Mouse (Mus musculus) lung, postnatal 10 days (tissue): Measurements from ENCODE around the gene Htatip2.
A peak's percentile ranks its signal among the peaks of the same experiment; 100 is the strongest.

Experiments
- DNase-seq: peaks from one replicate; pipeline ENCODE4 v3.0.0; 2021

The Htatip2 gene

DNA sequence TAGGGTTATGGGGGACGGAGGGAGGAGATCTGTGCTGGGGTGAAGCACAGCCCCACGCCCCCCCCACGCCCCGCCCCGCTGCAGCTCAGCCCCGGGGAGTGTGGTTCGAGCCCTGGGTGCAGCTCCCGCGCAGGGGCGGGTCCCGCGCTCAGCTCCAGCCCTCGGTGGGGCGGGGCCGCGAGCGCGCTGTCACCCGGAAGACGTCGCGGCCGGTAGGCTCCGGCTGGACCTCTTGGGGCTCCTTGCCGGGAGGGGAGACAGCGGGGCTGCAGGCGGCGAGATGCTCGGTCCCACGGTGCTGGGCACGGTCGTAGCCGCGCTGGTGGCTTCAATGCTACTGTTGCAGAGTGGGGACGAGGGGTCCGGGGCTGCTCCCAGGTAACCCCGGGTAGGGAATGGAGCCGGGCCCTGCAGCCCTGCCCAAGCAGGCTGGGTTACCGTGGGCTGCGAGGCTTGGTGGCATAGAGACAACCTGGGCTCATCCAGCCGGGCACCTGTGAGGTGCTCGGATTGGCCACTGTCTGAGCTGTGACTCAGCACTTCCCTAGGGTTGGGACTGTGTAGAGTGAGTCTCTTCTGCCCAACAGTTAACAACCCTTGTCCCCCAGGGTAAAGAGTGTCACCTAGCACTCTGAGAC, at the start of gene Htatip2:
Gene Htatip2 (plus strand): TSS at position 182 of the 638 bp plus-strand sequence.
- peak; percentile 64 for DNase-seq

DNA sequence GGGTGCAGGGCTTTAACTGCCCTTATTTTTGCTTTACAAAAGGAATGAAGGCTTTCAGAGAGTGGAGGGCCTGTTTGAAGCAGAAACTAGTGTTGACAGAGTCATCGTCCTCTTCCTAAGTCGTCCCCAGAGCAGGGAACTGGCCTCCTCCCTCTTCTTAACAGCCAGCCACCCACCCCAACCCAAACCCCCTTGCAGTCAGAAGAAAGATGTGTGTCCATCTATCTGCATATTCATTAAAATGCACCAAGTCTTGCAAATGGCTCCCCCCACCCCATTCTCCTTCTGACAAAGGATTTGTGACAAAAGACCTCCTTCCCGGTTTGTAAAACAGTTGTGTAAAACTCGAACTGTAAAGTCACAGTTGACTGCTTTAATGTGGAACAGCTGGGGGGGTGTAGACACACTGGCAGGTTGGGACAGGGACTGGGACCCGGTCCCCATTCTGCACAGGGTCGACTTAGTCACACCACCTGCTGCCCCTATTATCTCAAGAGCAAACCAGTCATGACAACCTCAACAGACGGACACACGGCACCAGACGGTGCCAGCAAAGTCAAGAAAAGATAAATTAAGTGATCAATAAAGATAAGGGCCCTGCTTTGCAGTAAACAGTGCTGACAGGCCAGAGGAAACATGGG, 49.4 kb upstream of the Htatip2 start:
- DNase-seq: no peak

DNA sequence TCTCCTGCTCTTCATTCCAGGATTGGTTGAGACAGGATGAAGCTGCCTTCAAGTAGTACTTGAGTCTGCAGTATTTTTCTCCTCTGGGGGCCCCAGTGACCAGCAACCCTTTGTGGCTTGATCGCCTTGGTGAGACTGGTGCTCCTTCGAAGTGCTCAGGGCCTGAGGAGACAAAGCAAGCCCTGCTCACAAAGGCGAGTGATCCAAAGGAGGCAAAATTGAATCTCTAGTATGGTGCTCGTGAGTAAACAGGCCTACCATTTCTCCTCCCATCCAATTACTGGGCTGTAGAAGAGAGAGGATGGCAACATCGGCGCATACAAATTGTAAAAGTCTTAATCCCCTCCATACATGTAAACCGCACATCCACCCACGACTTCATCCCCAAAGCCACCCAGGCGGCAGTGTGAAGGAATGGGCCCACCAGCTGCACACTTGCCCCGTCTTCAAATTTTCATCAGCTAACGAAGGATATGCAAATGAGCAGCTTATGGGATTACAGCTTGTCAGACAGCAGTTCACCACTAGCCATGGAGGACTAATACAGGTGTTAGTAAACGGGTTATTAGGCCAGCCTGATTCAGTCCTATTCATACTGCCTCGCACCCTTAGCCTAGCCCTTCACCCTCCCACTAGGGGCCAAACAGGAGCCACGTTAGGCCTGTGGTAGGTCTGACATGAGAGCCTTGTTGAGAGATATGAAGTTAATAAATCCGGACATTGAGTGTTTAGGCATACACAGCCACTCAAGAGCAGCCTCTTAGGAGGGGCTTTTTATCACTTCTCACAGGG, 40.8 kb upstream of the Htatip2 start:
- no peak for DNase-seq

DNA sequence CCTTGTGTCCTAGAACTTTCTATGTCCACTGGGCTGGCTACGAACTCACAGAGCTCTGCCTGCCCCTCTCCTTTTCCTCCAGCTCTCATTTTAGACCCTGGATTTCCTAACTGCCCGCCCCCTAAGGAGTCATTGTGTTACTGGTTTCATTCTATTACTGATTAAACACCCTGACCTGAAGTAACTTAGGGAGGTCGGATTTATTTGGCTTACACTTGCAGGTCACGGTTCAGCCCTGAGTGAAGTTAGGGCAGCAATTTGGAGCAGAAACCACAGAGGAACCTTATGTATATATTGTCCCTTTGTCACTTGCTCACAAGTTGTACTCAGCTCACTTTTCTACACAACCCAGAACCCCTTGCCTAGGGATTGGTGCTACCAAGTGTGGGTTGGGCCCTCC, 24.6 kb upstream of the Htatip2 start:
- DNase-seq: no peak

DNA sequence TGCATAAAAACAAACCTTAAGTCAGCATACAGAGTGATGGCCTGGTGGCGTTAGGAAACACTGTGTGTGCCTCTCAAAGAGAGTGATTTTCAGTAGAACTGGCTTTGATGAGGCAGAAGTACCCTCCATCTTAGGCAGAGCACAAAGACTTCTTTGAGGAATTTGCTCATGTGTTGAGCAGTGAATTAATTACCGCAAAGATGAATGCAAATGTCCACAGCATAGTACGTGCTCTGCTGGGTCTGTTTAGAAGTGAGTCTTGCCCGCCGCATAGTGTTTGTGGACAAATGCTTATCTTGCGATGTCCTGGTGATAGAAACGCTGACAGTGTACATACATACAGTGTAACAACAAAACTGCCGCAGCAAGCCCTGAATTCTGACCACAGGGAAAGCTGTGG, 19.5 kb upstream of the Htatip2 start:
- DNase-seq: no peak

DNA sequence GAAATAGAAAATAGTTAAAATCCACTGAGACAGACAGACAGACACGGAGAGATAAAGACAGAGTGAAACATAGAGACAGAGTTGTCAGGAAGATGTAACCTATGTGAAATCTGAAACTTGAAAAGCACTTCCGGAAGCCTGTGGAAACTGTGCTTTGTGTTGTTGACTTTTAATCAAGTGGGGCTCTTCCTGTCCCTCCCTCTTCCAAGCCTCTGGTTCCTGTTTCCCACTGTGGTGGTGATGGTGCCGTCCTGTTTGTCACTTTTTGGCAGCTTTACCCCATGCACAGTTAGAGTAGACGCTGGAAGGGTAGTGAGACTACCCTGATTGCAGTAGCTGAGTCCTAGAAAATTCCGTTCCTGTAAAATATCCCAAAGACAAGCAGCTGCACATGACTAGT, 17.4 kb upstream of the Htatip2 start:
- peak; percentile 26 for DNase-seq

DNA sequence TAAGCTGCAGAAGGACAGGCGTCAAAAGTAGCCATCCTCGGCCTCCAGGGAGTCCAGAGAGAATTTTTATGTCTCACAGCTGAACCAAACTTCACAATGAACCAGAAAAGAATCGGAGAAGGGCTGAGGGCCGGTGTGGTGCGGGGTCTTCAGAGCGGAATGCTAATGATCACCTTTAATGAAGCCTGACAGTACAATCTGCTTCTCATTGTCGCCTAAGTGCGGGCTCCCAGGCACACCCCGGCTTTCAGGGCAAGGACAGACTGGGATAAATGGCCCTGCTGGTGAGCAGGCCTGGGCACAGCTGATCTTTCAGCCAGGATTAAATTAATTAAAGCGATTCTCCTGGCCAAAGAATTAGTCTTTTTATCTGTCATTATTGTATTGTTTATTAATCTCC, 17.0 kb upstream of the Htatip2 start:
- no peak for DNase-seq

DNA sequence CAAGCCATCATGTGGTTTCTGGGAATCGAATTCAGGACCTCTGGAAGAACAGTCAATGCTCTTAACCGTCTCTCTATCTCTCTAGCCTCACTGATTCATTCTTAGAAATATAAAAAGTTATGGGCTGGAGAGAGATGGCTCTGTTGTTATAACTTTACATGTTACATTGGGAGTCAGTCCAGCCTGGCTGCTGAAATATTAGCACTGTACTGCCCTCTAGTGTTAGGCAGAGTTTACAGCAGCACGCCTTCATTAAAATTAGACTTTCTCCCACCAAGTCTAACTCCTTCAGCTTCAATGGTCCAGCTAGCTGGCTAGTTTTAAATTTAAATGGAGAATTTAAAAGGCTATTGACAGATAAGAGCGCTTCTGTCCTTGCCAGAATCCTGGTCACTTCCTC, 7.8 kb upstream of the Htatip2 start:
- peak; percentile 57 for DNase-seq

DNA sequence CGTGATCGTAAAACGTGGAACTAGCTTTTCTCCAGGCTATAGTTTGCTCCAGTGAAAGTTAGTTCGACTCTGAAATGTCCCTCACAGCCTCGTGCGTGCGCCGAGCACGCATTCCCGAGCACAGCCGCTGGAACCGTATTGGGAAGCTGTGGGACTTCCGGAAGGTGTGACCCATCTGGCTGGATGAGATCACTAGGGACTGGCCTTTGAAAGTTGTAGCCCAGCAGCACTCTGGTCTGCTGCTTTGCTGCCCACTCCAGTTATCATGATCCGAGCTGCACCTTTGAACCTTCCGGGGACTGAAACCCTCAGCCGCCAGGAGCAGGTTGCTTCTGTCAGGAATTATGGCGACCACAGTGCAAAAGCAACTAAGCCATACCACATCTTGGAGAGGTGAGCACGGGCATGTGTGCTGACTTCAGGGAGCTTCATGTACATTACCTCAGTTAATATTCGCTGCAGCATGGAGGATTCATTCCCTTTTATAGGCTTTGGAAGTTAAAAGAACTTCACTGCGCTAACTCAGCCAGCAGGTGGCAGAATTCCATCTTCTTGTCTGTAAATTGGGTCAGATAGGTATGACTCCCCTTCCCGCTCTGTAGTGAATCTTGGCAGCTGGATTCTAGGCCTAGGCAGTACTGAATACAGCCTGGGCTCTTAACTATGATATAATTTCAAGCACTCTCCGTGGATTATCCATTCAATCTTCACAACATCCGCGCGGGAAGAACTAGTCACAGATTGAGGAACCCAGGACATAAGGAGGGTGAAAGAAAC, 6.0 kb upstream of the Htatip2 start:
- DNase-seq: peak; percentile 65

DNA sequence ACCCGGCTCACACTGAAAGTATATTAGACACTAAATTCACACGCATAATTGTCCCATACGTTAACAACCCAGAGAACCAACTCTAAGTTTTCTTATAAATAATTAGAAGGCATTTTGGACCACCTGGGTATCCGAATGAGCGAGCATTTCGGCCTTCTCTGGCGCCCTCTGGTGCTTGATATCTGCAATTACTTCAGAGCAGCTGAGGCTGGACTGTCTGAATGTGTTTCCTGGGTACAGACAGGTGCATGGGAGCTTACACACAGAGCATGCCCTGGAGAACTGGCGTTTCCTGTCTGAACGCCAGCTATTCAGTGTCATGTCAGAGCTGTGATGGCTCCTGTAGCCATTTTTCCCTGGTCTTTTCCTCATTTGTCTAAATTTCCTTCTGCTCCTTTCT, 4.1 kb upstream of the Htatip2 start:
- peak; percentile 67 for DNase-seq

DNA sequence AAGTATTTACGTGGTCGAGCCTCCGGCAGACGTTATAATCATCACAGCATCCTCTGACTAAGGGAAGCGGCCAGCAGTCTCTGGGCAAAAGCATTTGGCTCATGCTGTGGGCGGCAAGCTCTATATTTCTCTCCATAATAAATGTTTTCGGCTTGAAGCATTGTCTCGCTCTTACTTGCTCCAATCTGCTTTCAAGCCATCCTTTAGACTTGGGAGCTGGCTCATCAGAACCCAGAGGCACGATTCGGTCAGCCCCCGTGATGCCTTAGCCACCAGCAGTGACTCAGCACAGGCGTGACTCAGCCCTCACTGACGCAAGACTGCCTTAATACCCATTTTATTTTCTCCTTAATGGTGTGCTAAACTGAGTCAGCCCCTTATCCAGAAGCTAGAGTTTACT, 3.7 kb downstream of the Htatip2 start:
- DNase-seq: no peak

DNA sequence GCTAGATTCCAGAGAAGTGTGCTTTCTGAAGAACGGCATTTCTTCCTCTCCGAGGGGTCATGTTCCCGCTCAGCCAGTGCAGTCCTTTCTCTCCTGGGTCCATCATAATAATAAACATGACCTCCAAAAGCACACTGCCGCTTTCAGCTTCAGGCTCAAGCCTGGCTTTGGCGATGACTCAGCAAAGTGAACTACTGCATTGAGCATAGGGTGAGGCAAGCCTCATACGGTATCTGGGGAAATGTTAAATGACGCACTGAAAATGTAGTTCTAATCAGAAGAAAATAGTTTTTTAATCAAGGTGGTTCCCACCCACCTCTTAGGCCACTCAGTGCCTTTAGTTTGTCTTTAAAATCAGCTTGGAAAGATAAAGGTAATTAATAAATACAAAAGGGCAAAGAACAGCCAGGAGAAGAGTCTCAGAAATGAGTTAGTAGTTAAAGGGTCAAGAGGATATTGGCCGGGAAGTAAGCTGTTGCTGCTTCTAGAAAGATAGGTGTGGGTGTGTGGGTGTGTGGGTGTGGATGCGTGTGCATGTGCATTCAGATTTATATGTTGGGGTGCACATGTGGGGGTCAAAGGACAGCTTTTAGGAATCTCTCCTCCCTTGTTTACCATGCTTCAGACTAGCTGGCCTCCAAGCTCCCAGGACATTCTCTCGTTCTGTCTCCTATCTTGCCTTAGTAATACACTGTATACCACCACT, 5.2 kb downstream of the Htatip2 start:
- no peak for DNase-seq

DNA sequence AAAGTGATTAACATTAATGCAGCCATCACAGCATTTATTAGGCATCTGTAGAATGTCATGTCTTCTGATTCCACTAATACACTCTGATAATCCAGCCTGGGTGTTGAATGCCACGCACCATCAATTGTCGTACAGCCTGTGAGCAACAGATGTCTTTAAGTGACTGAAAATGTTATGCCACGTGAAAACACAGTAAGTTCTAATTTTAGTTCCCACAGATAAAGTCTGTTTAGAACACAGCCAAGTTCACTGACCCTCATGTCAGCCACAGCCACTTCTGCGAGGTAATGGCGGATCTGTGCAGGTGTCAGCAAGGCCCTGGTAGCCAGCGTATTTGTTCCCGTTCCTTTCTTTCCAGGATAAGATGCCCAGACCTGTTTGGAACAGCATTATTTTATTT, 7.3 kb downstream of the Htatip2 start:
- no peak for DNase-seq

DNA sequence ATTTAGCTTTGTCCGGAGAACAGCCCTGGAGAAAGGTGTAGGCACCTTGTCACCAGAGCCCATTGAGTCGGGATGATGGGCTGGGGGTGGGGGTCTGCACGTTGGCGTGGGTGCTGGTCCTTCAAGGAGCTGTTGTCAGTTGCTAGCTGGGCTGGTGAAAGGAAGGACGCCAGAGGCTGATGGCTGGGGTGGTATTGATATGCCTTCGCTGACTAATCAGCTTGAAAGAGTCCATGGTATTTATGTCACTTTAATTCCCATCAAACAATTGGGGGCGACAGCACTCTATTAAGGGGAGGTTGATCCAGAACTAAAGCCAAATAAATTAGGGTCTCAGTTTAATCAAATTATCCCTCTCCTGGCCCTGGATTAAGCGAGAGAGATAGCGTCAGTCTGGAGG, 9.6 kb downstream of the Htatip2 start:
- no peak for DNase-seq

DNA sequence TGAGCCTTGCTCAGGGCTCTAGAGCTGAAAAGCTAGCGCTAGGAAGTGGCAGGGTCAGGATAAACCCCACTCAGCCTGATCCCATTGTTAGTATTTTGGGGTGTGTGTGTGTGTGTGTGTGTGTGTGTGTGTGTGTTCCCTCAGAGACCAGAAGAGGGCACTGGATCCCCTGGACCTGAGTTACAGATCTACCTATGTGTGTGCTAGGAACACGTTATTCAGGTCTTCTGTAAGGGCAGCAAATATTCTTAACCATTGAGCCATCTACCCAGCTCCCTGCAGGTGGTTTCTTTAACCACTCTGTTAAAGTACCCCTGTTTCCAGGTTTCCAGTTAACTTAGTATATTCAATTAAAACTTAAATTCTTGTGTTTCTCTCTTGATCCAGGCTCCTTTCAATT, 15.5 kb downstream of the Htatip2 start:
- no peak for DNase-seq

DNA sequence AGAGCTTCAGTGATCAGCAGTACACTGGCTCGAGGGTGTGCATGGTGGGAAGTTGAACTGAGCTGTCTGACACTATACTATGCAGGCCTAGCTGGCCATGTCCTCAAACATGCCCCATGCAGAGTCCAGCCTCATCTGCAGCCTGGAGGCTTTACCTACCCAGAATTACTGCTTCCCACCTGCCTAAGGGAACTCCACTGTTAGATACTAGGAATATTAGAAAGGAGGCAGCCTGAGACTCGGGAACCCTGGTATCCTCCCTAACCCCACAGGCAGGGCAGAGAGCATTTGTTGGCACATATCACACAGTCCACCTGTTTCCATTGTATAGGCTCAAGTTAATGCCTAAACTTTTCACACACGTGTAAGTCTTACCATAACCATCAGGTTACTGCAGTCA, 18.7 kb downstream of the Htatip2 start:
- DNase-seq: no peak

DNA sequence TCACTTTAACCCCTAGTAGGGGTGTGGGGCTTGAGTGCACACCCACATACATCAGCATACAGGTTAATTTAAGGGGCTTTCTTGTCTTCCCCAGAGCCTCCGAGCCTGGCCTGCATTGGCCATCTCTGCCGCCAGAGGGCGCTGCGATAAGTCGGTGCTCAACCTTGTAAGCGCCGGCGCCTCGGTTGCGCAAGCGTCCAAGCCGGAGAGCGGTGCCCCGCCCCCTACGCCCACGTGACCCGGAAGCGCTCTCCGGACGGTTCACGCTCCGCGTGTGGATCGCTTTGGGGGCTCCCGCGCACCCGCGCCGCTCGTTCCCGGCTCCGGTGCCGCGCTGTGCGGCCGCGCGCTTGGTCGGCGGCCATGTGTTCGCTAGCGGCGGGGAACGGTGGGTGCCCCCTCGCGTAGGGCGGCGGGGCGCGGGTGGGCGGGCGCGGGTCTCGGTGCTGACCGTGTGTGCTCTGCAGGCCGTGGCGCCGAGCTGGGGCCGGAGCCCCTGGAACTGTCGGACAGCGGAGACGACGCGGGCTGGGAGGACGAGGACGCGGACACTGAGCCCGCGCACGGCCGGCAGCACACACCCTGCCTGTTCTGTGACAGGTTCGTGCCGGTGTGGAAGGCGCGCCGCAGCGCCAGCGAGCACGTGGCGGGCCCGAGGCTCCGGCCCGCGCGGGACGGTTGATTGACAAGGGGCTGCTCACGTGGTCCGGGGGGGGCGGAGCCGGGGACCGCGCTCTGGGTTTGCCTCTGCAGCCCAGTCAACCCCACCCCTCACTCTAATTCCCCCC, 19.4 kb downstream of the Htatip2 start, which contains the start of gene Prmt3:
Gene Prmt3 (plus strand): TSS at position 233 of the 788 bp plus-strand sequence.
- peak; percentile 98 for DNase-seq

DNA sequence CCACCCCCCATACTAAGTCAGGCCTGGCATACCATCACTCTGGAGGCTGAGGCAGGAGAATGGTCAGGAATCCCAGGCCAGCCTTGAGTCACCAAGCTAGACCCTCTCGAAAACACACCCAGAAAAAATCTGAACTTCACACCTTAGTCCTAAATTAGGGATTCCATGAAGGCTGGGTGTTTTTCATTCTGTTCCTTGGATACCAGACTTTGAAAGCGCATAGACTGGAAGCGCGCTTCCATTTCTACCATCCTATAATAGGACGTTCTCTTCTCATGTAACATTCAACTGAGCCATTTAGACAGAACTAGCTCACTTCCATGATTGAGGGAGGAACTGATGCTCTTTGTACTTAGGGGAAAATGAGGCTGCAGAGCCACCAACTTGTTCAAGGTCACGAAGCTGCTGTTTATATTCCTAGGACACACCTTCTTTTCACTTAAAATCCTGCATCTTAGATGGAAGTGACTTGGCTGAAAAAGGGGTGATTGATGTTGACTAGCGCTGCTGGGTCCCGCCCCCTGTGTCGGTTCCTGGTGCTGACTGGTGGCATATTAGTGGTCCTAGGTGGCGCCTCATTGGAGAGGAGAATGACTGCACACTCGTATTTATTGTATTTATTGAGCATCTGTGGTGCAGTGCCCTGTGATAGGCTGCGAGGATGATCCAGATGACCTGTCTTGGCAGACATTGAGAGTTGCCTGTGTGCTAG, 20.1 kb downstream of the Htatip2 start:
- DNase-seq: peak; percentile 12

DNA sequence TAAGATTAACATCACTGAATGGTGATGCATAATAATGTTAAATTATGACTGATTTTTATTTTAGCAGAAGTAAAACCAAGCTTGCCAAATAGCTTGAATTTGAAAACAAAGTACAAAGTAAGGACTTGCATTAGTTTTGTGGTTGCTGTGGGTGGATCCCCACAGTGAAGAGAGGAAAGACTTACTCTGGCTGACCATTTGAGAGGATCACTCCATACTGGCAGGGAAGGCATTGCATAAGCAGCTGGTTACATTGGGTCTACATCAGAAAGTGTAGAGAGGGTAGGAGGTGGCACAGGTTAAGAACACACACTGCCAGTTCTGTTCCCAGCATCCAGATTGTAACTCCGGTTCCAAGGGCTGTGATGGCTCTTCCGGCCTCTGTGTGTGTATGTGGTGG, 24.1 kb downstream of the Htatip2 start:
- DNase-seq: no peak

DNA sequence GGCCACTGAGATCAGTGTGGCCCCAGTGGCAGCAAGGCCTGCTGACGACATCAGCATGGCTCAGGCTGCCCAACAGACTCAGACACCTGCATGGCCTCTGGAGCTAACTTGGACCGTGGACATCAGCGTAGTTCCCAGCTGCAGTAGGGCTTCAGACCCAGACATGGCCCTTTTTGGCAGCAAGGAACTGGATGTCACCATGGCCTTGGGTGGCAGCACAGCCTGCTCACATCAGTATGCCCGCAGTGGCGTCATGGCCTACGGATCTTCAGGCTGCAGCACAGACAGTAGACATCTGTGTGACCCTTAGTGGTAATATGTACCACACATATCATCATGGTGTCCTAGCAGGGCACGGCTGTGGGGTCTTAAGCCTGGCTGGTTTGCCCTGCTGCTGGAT, 26.2 kb downstream of the Htatip2 start:
- no peak for DNase-seq
